Mouse (Mus musculus): ENCODE measurements around the gene Rbm44. TPM values are rescaled to one million over a fixed set of nuclear protein-coding genes. Genes with fewer than 3 reads are reported as not detected.

The Rbm44 gene
- polyA plus RNA-seq, 1 experiment: 14.4 TPM

DNA sequence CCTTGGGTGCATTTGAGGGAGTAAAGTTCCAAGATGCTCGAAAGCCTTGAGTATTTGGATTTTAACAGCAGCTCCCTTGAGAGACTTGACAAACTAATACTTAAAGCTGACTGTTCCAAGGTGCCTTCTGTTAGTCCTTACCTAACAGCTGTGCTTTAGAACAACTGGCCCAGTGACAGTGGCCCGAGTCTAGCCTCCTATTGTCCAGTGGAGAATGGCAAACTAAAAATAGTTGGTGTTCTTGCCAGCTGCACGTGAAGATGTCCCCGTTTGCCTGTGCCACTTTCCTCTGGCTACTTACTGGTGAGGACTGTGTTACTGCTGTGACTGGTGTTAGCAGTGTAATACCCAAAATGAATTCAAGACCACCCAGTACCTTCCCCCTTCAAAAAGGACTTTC is 32.0 kb downstream of the Rbm44 start:
- no peak for TF ChIP-seq POLR2A (IDR thresholded peaks at IDR 0.05; ENCODE audit: control insufficient read depth, low read depth, low read length)
- TF ChIP-seq CTCF (IDR thresholded peaks at IDR 0.05; ENCODE audit: control insufficient read depth, insufficient read depth, insufficient replicate concordance, low read depth, low read length): no peak
- no peaks in the 10 kb centered on the region for H3K36me3 ChIP-seq (ENCODE audit: control insufficient read depth, insufficient read depth, low read length)
- no peak overlapping the region for H3K27ac ChIP-seq (ENCODE audit: control insufficient read depth, insufficient read depth, low read depth, low read length)
- H3K4me3 ChIP-seq (ENCODE audit: control insufficient read depth, low read depth, low read length): no peak overlapping the region
- no peaks in the 10 kb centered on the region for H3K27me3 ChIP-seq (ENCODE audit: control insufficient read depth, insufficient read depth, low read length)
- peaks cover 4% of the 10 kb centered on the region for H3K4me1 ChIP-seq (ENCODE audit: control insufficient read depth, insufficient read depth, low read length)

DNA sequence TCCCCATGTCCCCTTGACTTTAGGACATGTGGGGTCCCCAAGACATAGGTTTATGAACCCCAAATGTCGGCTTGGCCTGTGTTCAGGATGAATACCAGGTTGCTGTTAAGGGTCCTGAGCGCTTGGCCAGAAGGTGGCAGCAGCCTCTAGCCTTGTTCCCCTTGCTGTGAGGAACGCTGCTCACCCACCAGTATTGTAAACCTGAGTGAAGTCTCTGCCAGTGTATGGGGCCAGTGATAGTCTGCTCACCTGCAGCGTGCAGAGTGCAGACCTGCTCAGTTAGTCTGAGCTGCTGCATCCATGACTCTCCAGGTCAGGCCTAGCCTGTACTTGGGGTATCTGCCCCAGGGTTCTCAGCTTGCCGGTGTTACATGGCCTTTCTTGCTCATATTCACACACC is 34.2 kb downstream of the Rbm44 start:
- Histone ChIP-seq H3K4me3 (ENCODE audit: control insufficient read depth, low read depth, low read length) (no peak overlapping the region), H3K27me3 (ENCODE audit: control insufficient read depth, insufficient read depth, low read length) (no peaks in the 10 kb centered on the region)
- TF ChIP-seq CTCF (IDR thresholded peaks at IDR 0.05; ENCODE audit: control insufficient read depth, insufficient read depth, insufficient replicate concordance, low read depth, low read length): peak; percentile 57; the same call in 1 of the 2 replicates
- no peak for TF ChIP-seq POLR2A (IDR thresholded peaks at IDR 0.05; ENCODE audit: control insufficient read depth, low read depth, low read length)

DNA sequence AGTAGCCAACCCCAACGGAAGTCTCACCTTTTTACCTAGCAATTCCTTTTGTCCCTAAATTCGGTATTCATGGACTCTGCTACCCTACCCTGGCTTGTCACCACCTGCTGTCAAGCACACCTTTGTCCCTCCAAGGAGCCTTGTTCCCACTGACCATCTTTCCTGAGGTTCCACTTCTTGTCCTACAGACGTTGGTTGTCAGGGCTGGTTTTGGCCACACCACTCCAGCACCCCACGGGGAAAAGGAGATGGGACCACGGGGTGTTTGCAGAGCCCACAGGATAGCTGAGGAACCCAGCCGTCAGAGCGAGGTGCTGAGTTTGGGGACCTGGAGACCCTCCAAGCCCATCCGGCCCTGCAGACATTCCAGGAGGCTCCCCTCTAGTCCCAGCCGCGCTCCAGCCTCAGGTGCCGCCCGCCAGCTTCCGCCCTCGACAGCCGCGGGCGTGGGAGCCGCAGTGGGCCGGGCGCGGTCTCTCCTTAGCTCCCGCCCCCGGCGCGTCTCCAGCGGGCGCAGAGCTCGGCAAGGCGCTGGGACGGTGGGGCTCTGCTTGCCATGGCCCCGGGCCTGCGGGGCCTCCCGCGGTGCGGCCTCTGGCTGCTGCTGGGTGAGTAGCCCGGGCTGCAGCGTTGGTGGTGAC is 34.8 kb downstream of the Rbm44 start, which contains the start of gene Ramp1:
TSS of gene Ramp1 (plus strand) at position 290 of the 641 bp plus-strand sequence.
- Histone ChIP-seq H3K27ac (ENCODE audit: control insufficient read depth, insufficient read depth, low read depth, low read length) (no peak within 1 kb of the TSS), H3K4me1 (ENCODE audit: control insufficient read depth, insufficient read depth, low read length) (peaks cover 4% of the 10 kb centered on the region)
- TF ChIP-seq CTCF (IDR thresholded peaks at IDR 0.05; ENCODE audit: control insufficient read depth, insufficient read depth, insufficient replicate concordance, low read depth, low read length) (no peak), POLR2A (IDR thresholded peaks at IDR 0.05; ENCODE audit: control insufficient read depth, low read depth, low read length) (no peak)

More for the DNA sequence above, 34.2 kb downstream of the Rbm44 start:
- Histone ChIP-seq H3K27ac (ENCODE audit: control insufficient read depth, insufficient read depth, low read depth, low read length) (no peak overlapping the region), H3K4me1 (ENCODE audit: control insufficient read depth, insufficient read depth, low read length) (peaks cover 4% of the 10 kb centered on the region), H3K36me3 (ENCODE audit: control insufficient read depth, insufficient read depth, low read length) (no peaks in the 10 kb centered on the region)

DNA sequence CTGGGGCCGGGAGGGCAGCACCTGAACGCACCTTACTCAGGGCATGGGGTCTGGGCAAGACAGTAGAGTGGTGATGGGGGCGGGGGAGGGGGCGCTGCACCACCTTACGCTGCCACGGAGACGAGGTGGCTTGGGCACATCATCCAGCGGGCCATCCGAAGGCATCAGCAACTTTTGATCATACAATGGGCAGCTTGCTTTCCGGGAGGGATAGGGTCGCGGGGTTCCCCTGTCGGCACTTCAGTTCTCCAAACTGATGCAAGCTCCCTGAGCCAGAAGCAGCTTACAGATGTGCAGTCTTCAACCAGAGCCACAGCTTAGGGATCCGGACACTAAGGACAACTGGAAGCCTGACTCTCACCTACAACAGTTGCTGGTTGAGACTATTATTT is 35.3 kb downstream of the Rbm44 start:
- H3K36me3 ChIP-seq (ENCODE audit: control insufficient read depth, insufficient read depth, low read length): no peaks in the 10 kb centered on the region
- no peaks in the 10 kb centered on the region for H3K27me3 ChIP-seq (ENCODE audit: control insufficient read depth, insufficient read depth, low read length)
- peak overlapping the region; percentile 2 for H3K4me3 ChIP-seq (ENCODE audit: control insufficient read depth, low read depth, low read length)
- peaks cover 4% of the 10 kb centered on the region for H3K4me1 ChIP-seq (ENCODE audit: control insufficient read depth, insufficient read depth, low read length)
- TF ChIP-seq POLR2A (IDR thresholded peaks at IDR 0.05; ENCODE audit: control insufficient read depth, low read depth, low read length): no peak
- no peak for TF ChIP-seq CTCF (IDR thresholded peaks at IDR 0.05; ENCODE audit: control insufficient read depth, insufficient read depth, insufficient replicate concordance, low read depth, low read length)
- no peak overlapping the region for H3K27ac ChIP-seq (ENCODE audit: control insufficient read depth, insufficient read depth, low read depth, low read length)

More for the DNA sequence above, 34.8 kb downstream of the Rbm44 start, which contains the start of gene Ramp1:
- H3K4me3 ChIP-seq (ENCODE audit: control insufficient read depth, low read depth, low read length): peak within 1 kb of the TSS; percentile 2
- H3K27me3 ChIP-seq (ENCODE audit: control insufficient read depth, insufficient read depth, low read length): no peaks in the 10 kb centered on the region
- H3K36me3 ChIP-seq (ENCODE audit: control insufficient read depth, insufficient read depth, low read length): no peaks in the 10 kb centered on the region

DNA sequence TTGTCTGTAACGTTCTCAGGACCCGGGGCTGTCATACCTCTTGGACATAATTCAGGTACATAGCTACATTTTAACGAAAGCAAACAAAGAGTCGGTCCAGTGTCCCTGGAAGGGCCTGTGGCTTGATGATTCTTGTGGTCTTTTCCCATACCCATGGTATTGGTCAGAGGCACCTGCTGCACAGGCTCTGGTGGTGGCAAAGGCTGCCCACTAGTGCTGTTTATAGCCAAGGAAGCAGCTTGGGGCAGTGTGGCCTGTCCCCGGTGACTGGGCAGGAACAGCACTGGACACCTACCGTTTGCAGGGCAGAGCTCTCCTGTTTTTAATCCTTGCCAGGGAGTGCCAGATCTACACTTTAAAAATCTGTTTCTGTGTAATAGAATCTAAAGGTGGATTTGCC is 35.8 kb downstream of the Rbm44 start:
- TF ChIP-seq POLR2A (IDR thresholded peaks at IDR 0.05; ENCODE audit: control insufficient read depth, low read depth, low read length): no peak

DNA sequence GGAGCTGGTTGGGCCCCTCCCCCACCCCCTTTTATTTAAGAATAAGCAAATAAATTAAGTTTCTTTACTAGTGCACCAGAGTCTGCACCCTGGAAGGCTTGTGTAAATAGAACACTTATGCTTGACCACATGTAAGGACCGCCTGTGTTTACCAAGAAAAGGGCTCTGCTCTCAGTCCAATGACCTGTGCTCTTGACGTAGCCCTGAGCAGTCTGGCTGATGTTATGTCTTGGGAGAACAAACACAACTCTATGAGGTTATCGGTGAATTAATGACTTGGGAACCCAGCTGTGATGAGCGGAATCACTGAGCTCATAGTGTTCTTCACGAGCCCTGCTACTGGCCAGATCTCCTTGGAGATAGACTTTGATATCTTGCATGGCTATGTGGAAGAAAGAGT is 36.4 kb downstream of the Rbm44 start:
- Histone ChIP-seq H3K27me3 (ENCODE audit: control insufficient read depth, insufficient read depth, low read length) (no peaks in the 10 kb centered on the region), H3K4me3 (ENCODE audit: control insufficient read depth, low read depth, low read length) (no peak overlapping the region), H3K36me3 (ENCODE audit: control insufficient read depth, insufficient read depth, low read length) (no peaks in the 10 kb centered on the region), H3K4me1 (ENCODE audit: control insufficient read depth, insufficient read depth, low read length) (peaks cover 4% of the 10 kb centered on the region), H3K27ac (ENCODE audit: control insufficient read depth, insufficient read depth, low read depth, low read length) (no peak overlapping the region)
- TF ChIP-seq CTCF (IDR thresholded peaks at IDR 0.05; ENCODE audit: control insufficient read depth, insufficient read depth, insufficient replicate concordance, low read depth, low read length) (no peak), POLR2A (IDR thresholded peaks at IDR 0.05; ENCODE audit: control insufficient read depth, low read depth, low read length) (no peak)

More for the DNA sequence above, 35.8 kb downstream of the Rbm44 start:
- Histone ChIP-seq H3K4me3 (ENCODE audit: control insufficient read depth, low read depth, low read length) (no peak overlapping the region), H3K4me1 (ENCODE audit: control insufficient read depth, insufficient read depth, low read length) (peaks cover 4% of the 10 kb centered on the region), H3K27me3 (ENCODE audit: control insufficient read depth, insufficient read depth, low read length) (no peaks in the 10 kb centered on the region), H3K36me3 (ENCODE audit: control insufficient read depth, insufficient read depth, low read length) (no peaks in the 10 kb centered on the region), H3K27ac (ENCODE audit: control insufficient read depth, insufficient read depth, low read depth, low read length) (no peak overlapping the region)

DNA sequence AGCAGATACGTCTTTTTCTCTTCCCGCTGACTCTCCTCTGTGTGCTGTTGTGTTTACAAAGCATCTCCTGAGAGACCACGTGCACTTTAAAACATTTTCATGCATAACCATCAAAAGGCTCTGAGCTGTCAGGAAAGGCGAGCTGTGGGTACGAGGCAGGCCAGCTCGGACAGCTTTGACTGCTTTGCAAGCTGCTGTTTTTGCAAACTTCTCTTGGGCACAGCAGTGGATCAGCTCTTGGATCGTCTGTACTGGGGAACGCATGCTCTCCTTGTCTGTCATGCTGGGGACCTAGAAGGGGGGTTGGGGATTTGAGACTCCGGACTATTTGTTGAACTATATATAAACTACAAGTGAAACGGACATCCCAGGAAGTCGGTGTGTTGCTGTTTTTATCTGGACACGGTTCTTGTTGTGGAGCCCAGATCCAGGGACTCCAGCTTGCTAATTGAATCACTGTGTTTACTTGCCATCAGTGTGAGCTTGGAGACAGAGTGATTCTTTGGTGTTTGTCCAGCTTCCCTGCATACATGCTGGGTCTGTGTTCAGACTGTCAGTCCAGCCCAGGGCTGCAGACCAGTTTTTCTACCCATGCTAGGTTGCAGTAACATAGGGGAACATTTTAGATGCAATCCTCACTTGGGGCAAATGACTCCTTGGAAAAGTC is 37.0 kb downstream of the Rbm44 start:
- H3K36me3 ChIP-seq (ENCODE audit: control insufficient read depth, insufficient read depth, low read length): no peaks in the 10 kb centered on the region
- peaks cover 4% of the 10 kb centered on the region for H3K4me1 ChIP-seq (ENCODE audit: control insufficient read depth, insufficient read depth, low read length)
- no peaks in the 10 kb centered on the region for H3K27me3 ChIP-seq (ENCODE audit: control insufficient read depth, insufficient read depth, low read length)
- no peak overlapping the region for H3K27ac ChIP-seq (ENCODE audit: control insufficient read depth, insufficient read depth, low read depth, low read length)
- no peak for TF ChIP-seq CTCF (IDR thresholded peaks at IDR 0.05; ENCODE audit: control insufficient read depth, insufficient read depth, insufficient replicate concordance, low read depth, low read length)
- TF ChIP-seq POLR2A (IDR thresholded peaks at IDR 0.05; ENCODE audit: control insufficient read depth, low read depth, low read length): no peak
- H3K4me3 ChIP-seq (ENCODE audit: control insufficient read depth, low read depth, low read length): no peak overlapping the region
